Mouse (Mus musculus): ENCODE results near the gene Npas1. TPM values are rescaled to one million over a fixed set of nuclear protein-coding genes. Genes with fewer than 3 reads are reported as not detected.

Gene Npas1
- polyA plus RNA-seq, 1 experiment from 2014 or later = 1.2 TPM

Other genes starting within 250 kb of the Npas1 start
- gene C5ar2, start 233.6 kb downstream of the Npas1 start, polyA plus RNA-seq (2016; fragmentation: Nextera tagmentation; extraction: Ambion mirVana) = 0.09 TPM in 2 replicates
- 0.50 and 0.80 TPM in 2 replicates for gene C5ar1, start 218.2 kb downstream of the Npas1 start, polyA plus RNA-seq (2016; fragmentation: Nextera tagmentation; extraction: Ambion mirVana)
- gene Inafm1, start 204.1 kb downstream of the Npas1 start, polyA plus RNA-seq (2016; fragmentation: Nextera tagmentation; extraction: Ambion mirVana) = 5.6 and 6.3 TPM in 2 replicates
- 28.7 and 34.8 TPM in 2 replicates for gene Ccdc9, start 190.9 kb downstream of the Npas1 start, polyA plus RNA-seq (2016; fragmentation: Nextera tagmentation; extraction: Ambion mirVana)
- gene Bbc3, start 169.3 kb downstream of the Npas1 start, polyA plus RNA-seq (2016; fragmentation: Nextera tagmentation; extraction: Ambion mirVana) = 16.4 and 18.8 TPM in 2 replicates
- gene Sae1, start 89.9 kb downstream of the Npas1 start, polyA plus RNA-seq (2016; fragmentation: Nextera tagmentation; extraction: Ambion mirVana) = 505 and 521 TPM in 2 replicates
- 18.8 and 19.2 TPM in 2 replicates for gene Zc3h4, start 76.8 kb downstream of the Npas1 start, polyA plus RNA-seq (2016; fragmentation: Nextera tagmentation; extraction: Ambion mirVana)
- 64.4 and 68.5 TPM in 2 replicates for gene Tmem160, start 24.9 kb downstream of the Npas1 start, polyA plus RNA-seq (2016; fragmentation: Nextera tagmentation; extraction: Ambion mirVana)
- 30.3 and 32.2 TPM in 2 replicates for gene Arhgap35, start 137.3 kb upstream of the Npas1 start, polyA plus RNA-seq (2016; fragmentation: Nextera tagmentation; extraction: Ambion mirVana)
- not detected in 2 replicates for gene Ceacam15, start 198.0 kb upstream of the Npas1 start, polyA plus RNA-seq (2016; fragmentation: Nextera tagmentation; extraction: Ambion mirVana)
- gene Ceacam9, start 244.2 kb upstream of the Npas1 start, polyA plus RNA-seq (2016; fragmentation: Nextera tagmentation; extraction: Ambion mirVana) = not detected in 2 replicates